Mouse (Mus musculus) E14TG2a.4 (cell line): ENCODE data around the gene Akr1b10.
"Not testable (repeated sequence)": the region's sequence is repeated elsewhere in the genome, so short reads cannot be mapped to it uniquely, and the experiment has no call there.

Experiments
- H3K27me3 ChIP-seq: 2 replicates; pipeline ENCODE4 v1.6.1; 2014; ENCODE audit warnings: low read length, control low read depth; ENCODE audit not compliant: insufficient read depth
- H3K36me3 ChIP-seq: 2 replicates; pipeline ENCODE4 v1.6.1; 2014; ENCODE audit warnings: low read length, control low read depth; ENCODE audit not compliant: insufficient read depth
- H3K4me1 ChIP-seq: replicated peaks from 2 replicates; pipeline ENCODE4 v1.6.1; 2014; ENCODE audit warnings: low read depth, low read length, control low read depth
- H3K4me3 ChIP-seq: replicated peaks from 2 replicates; pipeline ENCODE4 v1.5.1; 2014; ENCODE audit warnings: mild to moderate bottlenecking, low read length
- H3K9me3 ChIP-seq: 2 replicates; pipeline ENCODE4 v1.6.1; 2014; ENCODE audit warnings: low read length, control low read depth
- CTCF ChIP-seq: conservative IDR thresholded peaks from 2 replicates; pipeline ENCODE4 v1.5.1; 2014; ENCODE audit warnings: low read length
- NANOG ChIP-seq: IDR thresholded peaks from 2 replicates; pipeline ENCODE4 v1.6.1; 2014; ENCODE audit warnings: borderline replicate concordance, low read length, mixed read lengths
- POU5F1 ChIP-seq: IDR thresholded peaks from 2 replicates; pipeline ENCODE4 v1.6.1; 2014; ENCODE audit warnings: low read length, borderline replicate concordance

The Akr1b10 gene

DNA sequence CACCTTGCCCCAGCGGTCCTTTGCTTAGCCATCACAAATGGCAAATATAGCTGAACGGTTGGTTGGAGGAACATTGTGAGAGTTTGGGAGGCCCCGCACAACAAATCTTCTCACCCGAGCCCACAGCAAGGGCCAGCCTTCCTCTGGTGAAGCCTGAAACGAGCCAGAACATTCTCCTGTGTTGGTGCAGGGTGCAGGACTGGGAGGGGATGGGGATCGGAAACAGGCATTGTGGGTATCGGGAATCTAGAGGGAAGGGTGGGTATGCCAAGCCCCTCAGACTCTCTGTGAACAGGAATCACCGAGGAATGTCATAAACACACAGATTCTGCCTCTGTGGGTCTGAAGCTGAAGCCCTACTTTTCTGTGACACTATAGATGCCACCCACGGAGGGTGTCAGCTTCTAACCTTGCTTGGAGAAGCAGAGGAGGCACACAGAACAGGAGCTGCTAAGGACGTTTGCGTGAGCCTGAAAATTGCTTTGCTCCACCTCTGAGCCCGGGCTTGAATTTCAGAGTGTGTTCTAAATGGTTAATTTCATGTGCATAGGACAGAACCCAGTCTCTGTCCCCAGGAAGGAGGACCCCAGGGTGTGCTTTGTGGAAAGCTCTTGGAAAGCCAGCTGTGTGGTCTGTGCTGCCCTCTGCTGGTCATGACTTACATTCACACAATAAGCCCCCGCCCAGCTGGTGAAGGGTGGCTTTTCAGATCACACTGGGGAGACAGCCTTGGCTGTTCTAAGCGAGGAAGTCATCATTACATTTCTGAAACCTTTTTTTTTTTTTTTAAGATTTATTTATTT, 37.7 kb upstream of the Akr1b10 start:
- peaks cover 56% of the 10 kb centered on the region for H3K4me1 ChIP-seq
- peak overlapping the region; percentile 68 for H3K4me3 ChIP-seq
- no peak for TF ChIP-seq NANOG
- TF ChIP-seq POU5F1 = no peak
- peak; percentile 66 for TF ChIP-seq CTCF
- H3K27me3 ChIP-seq = no peaks in the 10 kb centered on the region
- peaks cover 17% of the 10 kb centered on the region for H3K9me3 ChIP-seq
- H3K36me3 ChIP-seq = no peaks in the 10 kb centered on the region

GRCm38 (mm10) chr6:34350037-34350699, 33.9 kb upstream of the Akr1b10 start:
- Histone ChIP-seq H3K36me3 (no peaks in the 10 kb centered on the region), H3K9me3 (peaks cover 23% of the 10 kb centered on the region), H3K4me3 (no peak overlapping the region), H3K4me1 (peaks cover 52% of the 10 kb centered on the region), H3K27me3 (peaks cover 7% of the 10 kb centered on the region; the same call in 1 of the 2 replicates)
- TF ChIP-seq POU5F1 = no peak
- TF ChIP-seq NANOG = no peak
- TF ChIP-seq CTCF = no peak

GRCm38 (mm10) chr6:34351481-34351880, 32.5 kb upstream of the Akr1b10 start:
- H3K9me3 ChIP-seq = peaks cover 23% of the 10 kb centered on the region
- H3K4me1 ChIP-seq = peaks cover 41% of the 10 kb centered on the region
- H3K27me3 ChIP-seq, H3K4me3 ChIP-seq, H3K36me3 ChIP-seq: not testable (repeated sequence)

DNA sequence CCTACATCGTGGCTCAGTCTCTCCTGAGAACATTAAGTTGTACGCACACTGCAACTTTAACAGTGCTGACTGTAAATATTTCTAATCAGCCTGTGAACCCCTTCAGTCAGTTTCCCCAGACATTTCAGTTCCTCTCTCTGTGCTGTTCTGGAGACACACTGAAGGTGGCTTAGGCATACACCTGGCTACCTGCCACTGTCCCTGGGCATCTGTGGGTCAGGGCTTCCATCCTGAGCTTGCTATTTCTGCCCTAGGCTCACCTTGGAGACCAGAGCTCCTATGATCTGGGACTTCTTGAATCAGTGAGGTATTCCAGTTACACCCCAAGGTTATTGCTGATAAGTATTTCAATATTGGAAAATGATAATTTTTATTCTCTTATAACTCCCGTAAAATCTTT, 31.6 kb upstream of the Akr1b10 start:
- Histone ChIP-seq H3K9me3 (peaks cover 23% of the 10 kb centered on the region), H3K4me1 (peaks cover 34% of the 10 kb centered on the region), H3K27me3 (peaks cover 9% of the 10 kb centered on the region; the same call in 1 of the 2 replicates), H3K36me3 (no peaks in the 10 kb centered on the region), H3K4me3 (no peak overlapping the region)
- TF ChIP-seq POU5F1 (no peak), CTCF (no peak), NANOG (no peak)

- peaks cover 18% of the 10 kb centered on the region for H3K9me3 ChIP-seq
- no peaks in the 10 kb centered on the region for H3K36me3 ChIP-seq
- H3K4me1 ChIP-seq = peaks cover 34% of the 10 kb centered on the region
- TF ChIP-seq NANOG = no peak
- TF ChIP-seq CTCF = no peak
- TF ChIP-seq POU5F1 = no peak
- H3K4me3 ChIP-seq = no peak within 1 kb of the TSS; the same call in none of the 2 replicates
- peaks cover 9% of the 10 kb centered on the region; the same call in 1 of the 2 replicates for H3K27me3 ChIP-seq
Measured at GRCm38 (mm10) chr6:34353658-34354353, 30.2 kb upstream of the Akr1b10 start, which contains the start of gene Akr1b8. Akr1b8 (plus strand) TSS chr6:34354119.

DNA sequence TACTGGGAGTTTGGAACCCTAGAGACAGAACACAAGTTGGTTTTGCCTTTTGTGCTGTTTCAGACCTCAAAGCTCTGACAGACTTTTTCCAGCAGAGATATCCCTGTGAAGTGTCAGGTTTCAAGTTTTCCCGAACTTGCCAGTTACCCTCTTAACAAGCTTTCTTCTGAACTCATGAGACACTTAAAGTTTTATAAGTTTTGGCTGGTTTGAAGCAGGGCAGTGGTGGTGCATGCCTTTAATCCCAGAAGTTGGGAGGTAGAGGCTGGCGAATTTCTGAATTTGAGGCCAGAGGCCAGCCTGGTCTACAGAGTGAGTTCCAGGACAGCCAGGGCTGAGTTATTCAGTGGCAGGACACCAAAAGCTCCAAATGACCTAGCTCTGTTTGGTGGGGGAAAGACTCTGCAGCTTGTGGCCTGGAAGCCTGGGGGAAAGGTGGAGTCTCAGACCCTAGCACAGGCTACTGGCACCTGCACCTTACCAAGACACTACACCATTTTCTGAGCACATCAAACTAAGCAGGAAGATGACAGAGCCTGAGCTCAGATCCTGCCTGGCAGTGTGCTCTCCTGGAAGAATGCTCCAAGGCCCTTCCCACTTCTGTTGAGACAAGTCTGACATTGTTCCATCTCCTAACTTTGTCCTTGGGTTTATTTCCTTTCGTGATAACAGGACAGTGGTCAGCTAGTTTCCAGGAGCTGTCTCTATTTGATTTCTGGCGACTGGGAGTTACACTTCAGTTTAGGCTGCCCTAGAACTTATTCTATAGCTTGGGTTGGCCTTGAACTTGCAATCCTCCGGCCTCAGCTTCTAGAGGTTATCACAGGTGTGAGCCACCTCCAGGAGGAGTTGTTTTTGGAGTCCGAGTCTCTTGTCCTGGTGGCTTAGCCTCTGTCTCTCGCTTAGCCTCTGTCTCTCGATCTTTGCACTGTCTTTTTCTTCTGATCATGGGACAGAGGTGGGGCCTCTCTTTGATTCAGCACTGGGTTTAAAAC, 29.4 kb upstream of the Akr1b10 start:
- Histone ChIP-seq H3K9me3 (peaks cover 9% of the 10 kb centered on the region), H3K27me3 (peaks cover 9% of the 10 kb centered on the region; the same call in 1 of the 2 replicates), H3K4me1 (peaks cover 34% of the 10 kb centered on the region), H3K4me3 (no peak overlapping the region; the same call in 1 of the 2 replicates), H3K36me3 (no peaks in the 10 kb centered on the region)
- TF ChIP-seq NANOG = no peak
- TF ChIP-seq CTCF = no peak
- TF ChIP-seq POU5F1 = no peak

- Histone ChIP-seq H3K27me3 (peaks cover 9% of the 10 kb centered on the region; the same call in 1 of the 2 replicates), H3K4me3 (no peak overlapping the region), H3K9me3 (peaks cover 8% of the 10 kb centered on the region), H3K36me3 (no peaks in the 10 kb centered on the region), H3K4me1 (peaks cover 33% of the 10 kb centered on the region)
- TF ChIP-seq POU5F1 (no peak), CTCF (no peak; the same call in 1 of the 2 replicates), NANOG (no peak)
Measured at GRCm38 (mm10) chr6:34355349-34355747, 28.7 kb upstream of the Akr1b10 start.
